Mouse (Mus musculus) T-cell, adult 2 months (primary cell): ENCODE results near the gene Map10.

Experiments
- DNase-seq: peaks from one replicate; pipeline ENCODE4 v3.0.0; 2022; ENCODE audit warnings: low spot score

Gene Map10

GRCm38 (mm10) chr8:125670420-125670819, 802 bp downstream of the Map10 start:
- no peak for DNase-seq

- no peak for DNase-seq
These were observed 1.3 kb downstream of the Map10 start for GRCm38 (mm10) chr8:125670906-125671305.

DNA sequence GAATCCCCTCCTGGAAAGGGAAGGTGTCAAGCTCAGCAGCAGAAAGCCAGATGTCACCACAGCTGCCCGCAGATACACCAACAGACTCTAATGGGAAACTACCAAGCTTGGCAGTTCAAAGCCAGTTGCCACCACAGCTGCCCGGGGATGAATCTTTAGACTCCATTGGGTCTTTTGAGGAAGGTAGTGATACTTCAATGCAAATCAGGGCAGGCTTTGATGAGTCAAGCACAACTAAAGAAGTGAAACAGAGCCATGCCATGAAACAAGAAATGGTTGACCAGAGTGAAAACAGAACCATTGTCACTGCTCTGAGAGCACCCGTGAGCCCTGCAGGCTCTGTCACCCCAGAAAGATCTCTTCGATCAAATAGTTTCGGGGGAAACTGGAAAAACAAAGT, 1.8 kb downstream of the Map10 start:
- DNase-seq: no peak

DNA sequence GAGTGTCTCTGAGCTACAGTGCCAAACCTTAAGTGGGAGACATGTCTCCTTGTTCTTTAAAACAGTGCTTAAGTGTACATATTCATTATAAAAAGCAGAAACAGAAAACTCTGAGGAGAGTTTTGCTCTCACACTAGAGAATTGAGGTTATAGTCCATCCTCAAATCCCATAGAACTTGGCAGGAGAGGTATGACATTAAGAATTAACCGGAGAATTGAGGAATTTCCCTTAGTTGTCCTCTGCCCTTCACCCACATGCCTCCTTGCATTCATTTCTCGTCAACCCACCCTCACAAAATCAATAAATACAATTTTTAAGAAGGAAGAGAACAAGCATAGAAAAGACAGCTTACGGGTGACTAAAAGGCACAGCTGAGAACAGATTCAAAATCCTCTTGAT, 6.2 kb downstream of the Map10 start:
- DNase-seq: no peak

DNA sequence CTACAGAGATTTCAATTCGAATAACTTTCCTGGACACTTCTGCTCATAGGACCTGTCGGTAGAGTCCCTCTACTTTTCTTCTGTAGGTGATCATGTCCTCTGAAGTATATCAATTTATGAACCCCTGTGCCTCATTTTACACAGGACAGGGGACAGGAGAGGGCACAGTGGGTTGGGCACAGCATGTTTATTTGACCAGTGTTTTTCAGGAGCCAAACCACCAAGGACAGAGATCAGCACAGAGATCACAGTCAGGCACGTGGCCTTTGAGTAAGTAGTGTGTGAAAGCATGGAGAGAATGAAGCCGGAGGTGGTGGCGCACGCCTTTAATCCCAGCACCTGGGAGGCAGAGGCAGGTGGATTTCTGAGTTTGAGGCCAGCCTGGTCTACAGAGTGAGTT, 7.9 kb downstream of the Map10 start:
- DNase-seq: no peak

DNA sequence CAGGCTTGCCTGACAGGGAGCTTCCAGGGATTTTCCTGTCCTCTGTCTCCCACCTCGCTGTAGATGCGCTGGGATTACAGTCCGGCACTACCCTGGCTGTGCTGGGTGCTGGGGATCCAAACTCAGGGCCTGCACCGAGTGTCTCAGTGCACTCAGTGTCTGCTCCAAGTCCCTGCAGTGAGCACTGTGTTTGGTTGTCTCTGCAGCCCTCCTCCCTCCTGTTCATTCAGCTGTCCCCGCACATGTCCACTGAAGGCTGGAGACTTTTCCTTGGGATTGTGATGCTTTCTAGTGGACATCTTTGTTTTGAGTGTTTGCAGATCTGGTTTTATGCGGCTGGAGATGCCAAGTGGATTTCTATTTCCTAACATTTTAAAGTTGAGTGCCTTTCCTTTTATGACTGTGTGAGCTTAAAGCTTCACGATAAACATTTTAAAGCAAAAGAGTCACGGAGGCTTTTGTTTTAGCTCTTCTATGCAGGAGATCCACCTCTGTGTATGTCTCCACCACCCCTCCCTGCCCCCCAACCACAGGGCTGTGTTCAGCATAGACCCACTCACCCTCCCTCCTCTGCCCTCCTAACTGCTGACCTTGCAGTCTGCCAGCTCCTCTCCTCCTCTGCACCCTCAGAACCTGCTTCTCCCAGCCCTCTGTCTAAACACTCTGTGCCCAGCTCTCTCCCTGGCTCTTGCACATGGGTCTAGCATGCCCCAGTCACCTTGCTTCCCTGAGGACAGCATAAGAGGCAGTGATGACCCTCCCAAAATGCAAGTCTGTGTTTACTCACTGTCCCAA, 9.4 kb downstream of the Map10 start:
- DNase-seq: no peak

DNA sequence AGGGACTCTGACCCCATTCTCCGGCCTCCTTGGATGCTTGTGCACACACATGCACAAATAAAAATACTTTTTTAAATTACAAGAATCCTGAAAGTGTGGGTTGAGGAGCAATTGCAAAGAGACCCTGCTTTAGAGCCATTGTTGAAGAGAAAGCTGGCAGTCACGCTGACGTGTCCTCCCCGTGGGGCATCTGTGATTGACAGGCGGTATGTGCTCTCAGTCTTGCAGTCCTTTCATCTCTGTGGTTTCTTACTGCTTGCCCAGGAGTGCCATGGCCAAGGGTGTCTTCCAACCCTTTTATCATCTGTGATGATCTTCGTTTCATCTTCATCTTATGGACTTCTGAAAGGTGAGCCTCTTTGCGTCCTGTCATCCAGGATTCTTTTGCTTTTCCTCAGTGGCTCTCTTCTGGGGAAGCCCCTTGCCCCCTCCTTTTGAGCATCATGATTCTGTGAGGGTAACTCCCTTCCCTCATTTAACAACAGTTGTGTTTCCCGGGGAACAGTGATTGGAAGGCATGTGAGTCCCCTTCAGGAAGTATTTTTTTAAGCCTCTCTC, 11.3 kb downstream of the Map10 start:
- DNase-seq: peak; percentile 13

GRCm38 (mm10) chr8:125685216-125685760, 15.7 kb downstream of the Map10 start:
- DNase-seq: no peak

DNA sequence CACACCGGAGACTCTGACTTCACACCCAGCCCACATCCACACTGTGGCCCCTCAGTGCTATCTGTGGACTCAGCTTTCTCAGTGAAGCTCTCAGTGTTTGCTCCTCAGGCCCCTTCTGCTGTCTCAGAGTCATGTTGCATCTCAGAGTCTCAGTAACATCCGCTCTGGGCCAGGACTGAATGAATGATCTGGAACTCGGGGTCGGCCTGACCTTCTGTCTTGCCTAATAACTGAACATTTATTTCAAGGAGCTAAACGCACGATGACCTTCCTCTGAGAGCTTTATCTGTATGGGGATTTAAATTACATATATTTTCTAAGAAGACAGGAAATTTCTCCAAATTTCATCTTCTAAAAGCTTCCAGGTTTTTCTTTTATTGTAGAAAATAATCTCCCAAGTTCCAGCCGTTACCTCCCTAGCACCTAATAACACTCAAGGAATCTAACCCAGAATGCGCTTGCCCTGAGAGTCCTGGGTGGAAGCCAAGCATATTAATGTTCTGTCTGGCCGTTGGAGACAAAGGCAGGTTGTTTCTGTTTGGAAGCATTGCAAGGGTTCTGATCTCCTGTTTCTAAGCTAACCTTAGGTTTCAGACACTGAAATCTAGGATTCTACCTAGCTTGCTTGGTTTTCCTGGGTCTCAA, 16.7 kb downstream of the Map10 start:
- DNase-seq: no peak

- no peak for DNase-seq
These were observed 20.7 kb downstream of the Map10 start for GRCm38 (mm10) chr8:125690166-125690915.

- no peak for DNase-seq
These were observed 21.3 kb downstream of the Map10 start for GRCm38 (mm10) chr8:125690961-125691360.

DNA sequence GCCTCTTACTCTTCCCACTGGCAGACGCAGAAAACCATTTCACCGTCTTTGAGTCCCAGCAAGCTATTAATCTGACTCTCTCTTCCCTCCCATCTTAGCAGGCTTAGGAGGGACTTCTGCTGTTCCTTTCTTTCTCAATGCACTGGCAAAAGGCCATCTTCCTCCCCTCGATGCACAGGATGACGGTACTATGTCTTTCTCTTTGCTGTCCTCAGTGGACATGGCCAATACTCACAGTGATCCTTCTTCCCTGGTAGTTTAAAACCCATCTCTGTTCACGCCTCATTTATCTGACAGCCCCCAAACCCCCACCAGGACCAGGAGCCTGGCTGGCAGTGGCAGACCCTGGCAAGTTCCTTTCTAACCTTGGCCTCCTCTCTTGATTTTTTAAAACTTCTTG, 22.8 kb downstream of the Map10 start:
- no peak for DNase-seq

- DNase-seq: no peak
These were observed 23.6 kb downstream of the Map10 start for GRCm38 (mm10) chr8:125693197-125693596.

DNA sequence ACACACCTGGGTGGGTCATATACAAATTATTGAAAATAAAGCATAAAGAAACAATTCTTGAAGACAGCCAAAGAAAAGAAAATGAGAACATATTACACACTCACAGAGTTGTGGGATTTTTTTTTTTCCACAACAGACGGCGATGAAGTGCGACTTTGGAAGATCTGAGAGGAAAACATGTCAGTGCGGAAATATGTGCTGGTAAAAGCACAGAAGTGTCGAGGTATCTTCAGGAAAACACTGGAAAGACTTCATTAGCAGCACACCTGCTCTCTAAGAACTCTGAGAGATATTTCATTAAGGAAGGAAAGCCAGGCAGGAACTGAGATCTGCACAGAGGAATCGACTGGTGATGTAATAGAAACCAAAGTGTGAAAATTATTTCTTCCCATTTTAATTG, 26.3 kb downstream of the Map10 start:
- DNase-seq: no peak

DNA sequence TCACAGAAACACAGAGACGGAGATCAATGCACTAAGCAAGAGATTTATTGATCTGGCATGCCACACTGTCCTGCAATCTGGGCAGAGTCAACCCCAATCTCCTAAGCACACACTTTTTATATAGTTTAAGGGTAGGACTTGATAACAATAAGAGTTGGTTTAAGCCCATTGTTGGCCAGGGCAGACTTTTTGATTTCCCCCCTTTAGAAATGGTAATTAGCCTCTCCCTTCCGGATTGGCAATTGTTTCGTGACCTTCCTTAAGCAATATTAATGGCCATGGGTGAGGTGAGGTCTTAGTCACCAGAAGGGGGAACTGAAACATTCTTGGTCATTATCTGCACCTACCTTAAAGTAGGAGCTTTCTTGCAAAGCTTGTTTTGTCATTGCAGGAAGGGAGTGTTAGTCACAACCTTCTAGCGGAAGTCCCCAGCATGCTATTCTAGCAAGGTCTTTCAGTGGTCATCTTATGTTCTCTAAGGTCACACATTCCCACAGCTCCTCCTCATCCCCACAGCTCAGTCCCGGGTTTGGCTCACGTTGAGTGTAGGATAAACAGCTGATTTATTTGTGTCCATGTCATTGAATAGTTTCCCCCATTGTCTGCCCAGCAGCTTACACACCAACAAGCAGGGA, 29.9 kb downstream of the Map10 start:
- DNase-seq: no peak

DNA sequence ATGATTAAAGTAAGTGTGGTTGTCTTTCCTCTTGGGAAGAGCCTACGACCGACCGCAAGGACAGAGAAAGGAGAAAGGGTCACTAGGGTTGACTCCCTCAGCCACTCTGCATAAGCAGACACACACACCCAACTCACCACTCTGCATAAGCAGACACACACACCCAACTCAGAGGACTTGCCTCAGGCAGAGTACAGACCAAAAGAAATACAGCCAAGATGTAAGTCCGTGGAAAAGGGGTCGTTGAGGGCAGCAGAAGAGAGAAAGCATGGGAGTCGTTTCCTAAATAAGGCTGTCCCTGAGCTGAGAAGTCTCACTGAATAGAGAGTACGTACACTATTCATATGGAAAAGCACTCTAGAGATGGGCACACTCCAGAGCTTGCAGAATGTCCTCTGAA, 30.8 kb downstream of the Map10 start:
- no peak for DNase-seq

DNA sequence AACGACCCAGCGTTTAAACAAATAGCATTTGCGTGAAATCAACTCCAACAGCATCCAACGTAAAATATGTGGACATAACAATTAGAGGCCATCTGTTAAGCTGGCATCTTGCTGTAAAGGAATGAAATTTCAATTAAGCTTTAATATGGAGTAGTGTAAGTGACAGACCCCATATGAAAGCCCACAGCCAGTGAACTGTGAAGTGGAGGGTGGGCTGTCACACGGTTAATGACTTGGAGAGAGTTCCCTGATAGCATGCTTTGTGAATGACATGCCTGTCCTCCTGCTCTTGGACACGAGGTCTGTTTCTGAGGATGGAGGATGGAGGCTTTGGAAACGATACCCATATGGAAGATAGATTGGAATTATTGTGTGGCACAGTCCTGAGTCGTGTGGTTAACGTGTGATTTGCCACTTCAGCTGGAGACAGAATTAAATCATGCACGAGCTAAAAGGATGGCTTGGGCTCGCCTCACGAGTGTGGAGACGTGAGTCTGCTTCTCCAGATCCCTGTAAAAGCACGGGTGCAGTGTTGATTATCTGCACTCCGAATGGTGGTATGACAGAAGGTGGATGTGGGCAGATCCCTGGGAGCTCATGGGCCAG, 33.4 kb downstream of the Map10 start:
- no peak for DNase-seq

- no peak for DNase-seq
These were observed 34.8 kb downstream of the Map10 start for GRCm38 (mm10) chr8:125704434-125704833.

GRCm38 (mm10) chr8:125705816-125706215, 36.2 kb downstream of the Map10 start:
- DNase-seq: no peak

- DNase-seq: no peak
These were observed 39.6 kb downstream of the Map10 start for GRCm38 (mm10) chr8:125709171-125709570.

- DNase-seq: no peak
These were observed 41.9 kb downstream of the Map10 start for GRCm38 (mm10) chr8:125711514-125711913.

- no peak for DNase-seq
These were observed 46.6 kb downstream of the Map10 start for GRCm38 (mm10) chr8:125716211-125716610.
